Mouse (Mus musculus) lung, postnatal 0 days (tissue): ENCODE data around the gene Vcl.

Experiments used
- CTCF ChIP-seq: IDR thresholded peaks from 2 replicates; pipeline ENCODE4 v1.5.1; 2016; ENCODE audit warnings: antibody characterized with exemption, mild to moderate bottlenecking
- EP300 ChIP-seq: IDR thresholded peaks from 2 replicates; pipeline ENCODE4 v1.6.1; 2016; ENCODE audit warnings: antibody characterized with exemption, mild to moderate bottlenecking, control low read depth

DNA sequence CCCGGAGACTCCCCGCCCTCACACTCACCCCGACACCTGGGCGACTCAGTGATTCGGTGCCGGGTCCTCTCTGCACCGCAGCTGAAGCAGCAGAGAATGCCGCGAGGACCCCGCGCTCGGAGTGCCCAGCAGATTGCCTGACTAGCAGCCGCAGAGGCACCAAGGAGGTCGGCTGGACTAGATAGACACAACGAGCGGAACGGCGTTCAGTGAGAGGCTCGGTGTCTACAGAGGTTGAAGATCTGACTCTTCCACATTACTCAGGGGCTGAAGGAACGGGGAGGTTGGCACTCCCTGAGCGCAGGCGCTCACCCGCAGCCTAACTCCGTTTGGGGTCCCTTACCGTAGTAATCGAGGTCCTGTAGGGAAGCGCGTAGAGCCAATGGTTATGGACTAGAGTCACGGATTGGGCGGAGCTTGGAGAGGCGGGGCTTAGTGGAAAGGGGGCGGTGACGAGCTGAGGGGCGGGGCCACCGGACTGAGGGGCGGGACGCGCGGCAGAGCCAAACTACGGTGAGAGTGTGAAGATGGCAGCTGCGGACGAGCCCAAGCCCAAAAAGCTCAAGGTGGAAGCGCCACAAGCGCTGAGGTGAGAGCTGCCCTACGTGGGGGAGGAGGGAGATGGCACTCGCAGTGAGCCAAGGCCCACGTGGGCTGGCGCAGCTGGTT lies 123.0 kb downstream of the Vcl start, which contains the start of the genes Ap3m1 and Adk:
- TF ChIP-seq CTCF (no peak; the same call in 1 of the 2 replicates), EP300 (peak; percentile 83; the same call in 1 of the 2 replicates)
